Mouse (Mus musculus): ENCODE data around the gene Grip1.

Gene Grip1

DNA sequence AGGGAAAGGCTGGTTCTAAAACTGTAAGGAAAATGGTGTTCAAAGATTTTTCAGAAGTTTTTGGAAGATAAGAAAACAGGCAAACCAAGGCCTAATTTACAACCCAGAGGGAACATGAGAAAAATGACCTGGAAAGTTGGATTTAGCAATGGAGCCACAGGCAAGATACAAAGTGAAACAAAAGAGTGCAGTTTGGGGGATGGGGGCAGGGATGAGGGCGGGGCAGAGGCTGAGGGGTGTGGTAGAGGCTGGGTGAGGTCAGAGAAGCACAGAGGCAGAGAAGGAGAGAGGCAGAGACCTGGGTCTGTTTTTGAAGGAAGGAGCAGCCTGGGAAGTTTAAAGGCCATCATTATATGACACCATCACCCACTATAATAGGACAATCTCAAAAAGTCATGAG, 377.5 kb downstream of the Grip1 start:
- POLR2A ChIA-PET: interaction anchor here in 1 of 4 experiments (0.6 kb wide), 1 partner anchor 17 kb away, joined by 5 read pairs; no protein-coding TSS in a partner anchor
- CTCF ChIA-PET: interaction anchor here in 1 of 4 experiments (0.6 kb wide), 1 partner anchor 701 kb away, joined by 3 read pairs; no protein-coding TSS in a partner anchor

DNA sequence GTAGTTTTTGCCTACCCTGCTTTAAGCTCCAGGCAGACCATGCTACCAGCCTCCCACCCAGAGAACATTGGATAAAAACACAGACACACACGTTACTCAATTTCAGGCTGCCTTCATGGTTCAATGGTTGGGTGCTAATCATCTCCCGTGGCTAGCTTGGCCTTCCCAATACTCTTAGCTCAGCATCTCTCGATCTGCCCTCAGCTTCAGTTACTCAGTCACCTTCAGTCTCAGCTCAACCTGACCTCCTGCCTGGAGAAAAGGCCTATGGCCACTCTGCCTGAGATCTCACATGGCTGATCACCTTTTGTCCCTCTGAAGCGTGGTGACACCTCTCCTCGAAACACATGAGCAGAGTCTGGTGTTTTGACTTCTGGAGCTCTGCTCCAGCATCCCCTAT, 379.7 kb downstream of the Grip1 start:
- ChIA-PET POLR2A (interaction anchor here in 1 of 4 experiments (1.5 kb wide), 1 partner anchor 18 kb away, joined by 3 read pairs; no protein-coding TSS in a partner anchor), CTCF (interaction anchor here (0.6 to 1.4 kb wide), 6 partner anchors 10 to 983 kb away, joined by 3 to 5 read pairs (median 3); no protein-coding TSS in a partner anchor)

DNA sequence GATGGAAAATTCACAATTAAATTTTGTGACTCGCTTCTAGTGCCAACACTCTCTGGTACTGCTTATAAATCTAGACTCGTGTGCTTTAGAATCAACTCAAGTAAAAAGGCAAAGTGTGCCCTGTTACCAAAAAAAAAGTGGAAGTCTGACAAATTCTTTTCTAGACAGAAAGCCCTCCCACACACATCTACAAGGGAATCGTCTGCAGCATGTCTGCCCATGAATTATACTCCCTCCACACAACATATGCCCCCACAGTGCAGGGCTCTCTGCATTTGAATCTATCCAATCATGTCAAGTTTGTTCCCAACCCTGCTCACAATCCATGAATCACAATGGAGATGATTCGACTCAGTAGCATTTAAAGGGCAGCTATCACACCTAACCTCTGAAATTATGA, 380.5 kb downstream of the Grip1 start:
- ChIA-PET POLR2A (interaction anchor here in 1 of 4 experiments (1.5 kb wide), 1 partner anchor 17 kb away, joined by 3 read pairs; no protein-coding TSS in a partner anchor), CTCF (interaction anchor here in 2 of 4 experiments (0.6 to 1.4 kb wide), 3 partner anchors 10 to 437 kb away, joined by 3 read pairs; no protein-coding TSS in a partner anchor)

DNA sequence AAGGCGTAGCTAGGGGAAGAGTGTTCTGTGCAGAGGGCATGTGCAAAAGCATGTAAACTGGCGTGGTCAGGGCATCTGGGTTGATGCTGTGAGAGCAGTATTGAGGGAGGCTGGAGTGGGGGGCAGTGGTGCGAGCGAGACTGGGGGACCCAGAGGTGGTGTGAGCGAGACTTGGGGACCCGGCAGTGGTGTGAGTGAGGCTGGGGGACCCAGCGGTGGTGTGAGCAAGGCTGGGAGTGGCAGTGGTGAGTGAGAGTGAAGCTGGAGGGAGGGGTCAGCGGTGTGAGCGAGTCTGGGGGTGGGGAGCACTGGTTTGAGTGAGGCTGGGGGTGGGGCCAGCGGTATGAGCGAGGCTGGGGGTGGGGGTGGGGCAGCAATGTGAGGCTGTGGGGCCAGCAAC, 386.0 kb downstream of the Grip1 start:
- POLR2A ChIA-PET: interaction anchor here in 2 of 4 experiments (0.6 to 1.2 kb wide), 7 partner anchors 9 to 329 kb away, joined by 3 to 9 read pairs (median 4); no protein-coding TSS in a partner anchor

DNA sequence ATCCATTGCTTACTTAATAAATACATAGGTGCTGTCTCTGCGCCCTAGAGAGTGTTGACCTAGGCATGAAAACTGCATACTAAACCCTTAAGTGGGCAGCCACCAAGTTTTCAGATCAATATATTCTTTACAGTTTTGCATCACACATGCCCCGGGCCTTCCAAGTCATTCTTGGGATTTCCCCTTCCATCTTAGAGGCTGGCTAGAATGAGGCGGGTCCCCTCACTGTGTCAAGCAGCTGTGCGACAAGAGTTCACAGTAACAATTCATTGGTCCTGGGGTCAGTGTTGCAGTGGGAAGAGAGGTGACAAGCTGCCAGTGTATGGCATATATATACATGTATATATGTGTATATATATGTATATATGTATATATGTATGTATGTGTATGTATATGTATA, 388.4 kb downstream of the Grip1 start:
- ChIA-PET POLR2A (no interaction called here), CTCF (no interaction called here)

More for the DNA sequence above, 386.0 kb downstream of the Grip1 start:
- CTCF ChIA-PET: interaction anchor here (0.5 to 1.2 kb wide), 11 partner anchors 23 to 408 kb away, joined by 3 to 16 read pairs (median 4); partner anchors contain the start of gene Irak3 (in 1 of the 4)

DNA sequence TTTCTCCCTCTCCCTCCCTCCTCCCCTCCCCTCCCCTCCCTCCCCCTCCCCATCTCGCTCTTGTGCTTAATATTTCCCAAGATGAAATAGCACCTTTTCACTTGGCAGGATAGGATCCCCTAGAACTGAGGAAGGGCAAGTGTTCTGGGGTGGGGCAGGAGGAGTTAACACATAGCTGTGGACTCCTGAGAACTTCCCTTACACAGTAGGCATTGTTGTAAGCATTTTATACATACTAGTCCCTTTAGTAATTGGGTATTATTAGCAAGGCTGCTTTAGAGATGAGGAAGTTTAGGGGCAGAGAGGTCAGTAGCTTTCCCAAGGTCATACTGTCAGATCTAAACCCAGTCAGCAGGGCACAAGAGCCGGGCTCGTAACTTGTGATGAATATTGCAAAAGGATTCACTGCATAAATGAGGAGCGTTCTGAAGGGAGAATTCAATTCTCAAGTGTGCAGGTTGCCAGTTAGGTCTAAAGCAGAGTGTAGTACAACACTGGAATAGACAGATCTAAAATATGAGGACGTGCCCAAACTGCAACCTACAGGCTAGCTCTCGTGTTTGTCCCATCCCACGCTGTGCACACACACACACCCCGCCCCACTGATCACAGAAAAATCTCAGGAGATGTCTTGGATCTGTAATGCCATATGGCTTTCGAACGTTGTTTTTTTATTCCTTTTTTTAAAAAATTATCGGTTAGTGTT, 392.2 kb downstream of the Grip1 start:
- POLR2A ChIA-PET: no interaction called here

DNA sequence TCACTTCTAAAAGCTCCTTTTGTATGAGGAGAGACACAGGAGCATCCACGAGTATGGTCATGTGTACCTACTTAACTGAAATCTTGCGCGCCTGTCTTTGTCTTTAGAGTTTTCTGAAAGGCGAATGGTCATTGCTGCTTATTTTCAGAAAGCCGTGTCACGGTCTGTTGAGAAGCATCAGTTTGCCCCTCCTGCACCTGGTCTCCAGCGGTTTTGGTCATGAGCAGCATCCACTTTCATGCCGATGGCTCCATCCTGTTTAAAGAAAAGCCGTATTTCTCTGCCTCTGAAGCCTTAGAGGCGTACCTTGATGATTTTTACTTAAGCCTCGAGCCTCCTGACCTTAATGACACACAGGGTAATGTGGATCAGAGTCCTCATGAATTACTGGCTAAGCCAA, 398.0 kb downstream of the Grip1 start:
- POLR2A ChIA-PET: interaction anchor here in 1 of 4 experiments (1.0 kb wide), 1 partner anchor 18 kb away, joined by 3 read pairs; no protein-coding TSS in a partner anchor
- CTCF ChIA-PET: interaction anchor here in 1 of 4 experiments (1.4 kb wide), 1 partner anchor 48 kb away, joined by 5 read pairs; no protein-coding TSS in a partner anchor

More for the DNA sequence above, 392.2 kb downstream of the Grip1 start:
- CTCF ChIA-PET: interaction anchor here in 1 of 4 experiments (0.7 kb wide), 1 partner anchor 518 kb away, joined by 4 read pairs; no protein-coding TSS in a partner anchor

DNA sequence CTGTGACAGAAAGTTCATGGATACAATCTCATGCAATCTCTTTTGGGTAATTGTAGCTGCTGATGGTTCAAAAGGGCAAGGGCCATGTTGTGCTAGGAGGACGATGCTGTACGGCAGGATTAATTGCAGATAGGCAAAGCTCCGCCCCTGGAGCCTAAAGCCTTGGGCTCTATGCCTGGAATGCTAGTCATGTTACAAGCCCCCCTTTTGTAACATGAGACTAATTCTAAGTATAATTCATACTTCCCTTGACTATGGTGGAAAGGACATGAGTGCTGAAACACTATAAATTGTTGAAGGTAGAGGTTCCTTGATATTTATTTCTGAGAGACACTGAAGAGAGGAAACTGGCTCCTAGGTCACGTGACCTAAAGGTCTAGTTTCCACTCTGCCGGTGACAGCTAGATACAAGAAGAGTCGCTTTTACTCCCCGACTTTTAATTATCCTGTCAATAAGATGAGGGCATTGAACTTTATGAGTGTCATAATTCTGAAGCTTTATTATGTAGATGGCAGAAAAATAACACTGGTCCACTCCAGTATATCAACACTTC, 399.0 kb downstream of the Grip1 start:
- CTCF ChIA-PET: interaction anchor here in 1 of 4 experiments (1.4 kb wide), 1 partner anchor 49 kb away, joined by 5 read pairs; no protein-coding TSS in a partner anchor

DNA sequence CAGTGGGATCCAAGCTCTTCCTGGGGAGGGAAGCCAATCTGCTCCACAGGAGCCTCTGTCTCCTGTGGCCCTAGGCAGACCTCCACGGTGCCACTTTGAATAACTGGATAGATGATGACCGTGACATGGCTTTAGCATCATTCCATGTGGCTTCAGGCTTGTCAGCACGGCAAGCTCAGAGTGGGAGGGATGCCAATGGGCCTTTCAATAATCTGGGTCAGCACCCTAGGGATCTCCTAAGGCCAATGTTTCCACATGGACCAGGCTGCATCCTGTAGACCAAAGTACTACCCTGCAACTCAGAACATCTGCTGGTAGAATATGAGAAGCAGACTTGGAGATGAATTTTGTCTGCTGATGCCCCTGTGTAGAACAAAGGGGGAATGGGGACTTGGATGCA, 414.1 kb downstream of the Grip1 start:
- ChIA-PET CTCF (no interaction called here), POLR2A (no interaction called here)

More for the DNA sequence above, 399.0 kb downstream of the Grip1 start:
- POLR2A ChIA-PET: interaction anchor here in 1 of 4 experiments (1.1 kb wide), 1 partner anchor 30 kb away, joined by 3 read pairs; no protein-coding TSS in a partner anchor

DNA sequence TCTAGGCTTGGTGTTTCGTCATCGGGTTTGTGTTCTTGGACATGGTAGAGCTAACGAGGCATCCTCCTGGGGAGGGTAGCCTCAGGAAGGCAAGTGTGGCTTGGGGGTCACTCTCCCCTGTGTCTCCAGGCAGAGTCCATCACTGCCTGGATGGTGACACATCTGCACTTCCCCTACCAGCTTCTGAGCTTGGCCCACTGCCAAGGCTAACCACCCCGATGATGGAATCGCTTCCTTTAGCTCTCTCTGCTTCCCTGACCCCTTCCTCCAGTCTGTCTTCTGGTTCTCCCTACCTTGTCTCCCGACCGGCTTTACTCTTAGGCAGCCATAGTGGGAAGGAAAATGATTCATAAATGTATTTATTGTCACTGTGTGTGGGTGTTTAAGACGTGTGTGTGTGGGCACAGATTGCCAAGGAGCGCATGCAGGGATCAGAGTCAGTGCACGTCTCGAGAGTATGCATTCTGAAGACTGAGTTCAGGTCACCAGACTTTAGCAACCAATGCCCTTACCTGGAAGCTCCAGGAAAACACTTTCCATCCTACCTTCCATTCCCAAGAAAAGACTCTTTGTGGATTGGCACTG, 415.5 kb downstream of the Grip1 start:
- POLR2A ChIA-PET: interaction anchor here in 1 of 4 experiments (0.6 kb wide), 1 partner anchor 1027 kb away, joined by 6 read pairs; no protein-coding TSS in a partner anchor
- CTCF ChIA-PET: interaction anchor here in 2 of 4 experiments (0.6 to 0.9 kb wide), 2 partner anchors 30 to 65 kb away, joined by 3 to 8 read pairs; no protein-coding TSS in a partner anchor

DNA sequence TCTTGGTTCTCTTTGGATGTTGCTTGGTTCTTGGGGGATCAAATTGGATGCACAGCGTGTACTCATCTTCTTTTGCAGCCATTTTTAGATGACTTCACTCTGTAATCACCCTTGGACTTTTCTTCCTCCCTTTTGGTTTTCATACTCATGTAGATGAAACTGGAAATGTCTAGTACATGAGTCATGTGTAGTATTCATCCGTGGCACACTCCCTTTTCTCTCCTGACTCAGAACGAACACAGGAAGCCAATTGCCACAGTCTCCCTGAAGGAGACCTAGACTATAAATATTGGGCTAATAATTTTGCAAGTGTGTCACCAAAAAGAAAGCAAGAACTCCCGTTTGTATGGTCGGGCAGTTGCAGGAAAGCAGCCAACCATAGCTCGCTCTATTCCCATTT, 423.1 kb downstream of the Grip1 start:
- CTCF ChIA-PET: no interaction called here
- POLR2A ChIA-PET: no interaction called here

DNA sequence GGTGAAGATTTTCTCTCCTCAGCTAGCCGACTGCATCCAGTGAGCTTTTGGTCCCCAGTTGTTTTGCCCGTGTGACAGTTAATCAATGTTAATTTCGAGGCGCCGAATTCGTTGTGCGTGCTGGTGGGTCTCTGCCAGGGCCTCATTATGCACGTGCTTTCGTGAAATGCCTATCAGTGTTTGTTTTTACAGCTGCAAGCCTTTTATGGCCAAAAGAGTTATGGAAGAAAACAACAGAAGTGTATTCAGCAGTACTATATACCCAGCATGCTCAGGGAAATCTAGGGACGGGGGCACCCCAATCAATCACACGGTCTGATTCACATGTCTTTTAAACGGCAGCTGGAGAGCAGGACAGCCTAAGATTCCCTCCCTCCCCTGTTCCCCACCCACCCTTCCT, 424.7 kb downstream of the Grip1 start:
- ChIA-PET CTCF (no interaction called here), POLR2A (no interaction called here)

DNA sequence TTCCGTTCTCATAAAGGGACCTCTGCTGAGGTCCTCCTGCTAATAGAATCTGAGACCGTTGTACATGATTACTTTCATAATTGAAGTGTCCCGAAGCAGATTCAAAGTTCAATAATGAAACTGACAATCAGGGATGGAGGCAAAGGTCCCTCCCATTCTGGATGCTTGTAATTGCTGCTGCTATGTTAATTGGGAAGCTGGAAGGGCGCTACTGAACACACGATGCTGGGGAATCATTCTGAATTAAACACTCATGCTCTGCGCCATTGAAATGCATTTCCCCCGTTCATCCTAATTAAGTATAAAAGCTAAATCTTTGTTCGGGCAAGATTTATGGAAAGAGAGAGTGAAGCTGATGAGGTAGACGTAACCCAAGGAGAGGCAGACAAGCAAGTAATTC, 431.0 kb downstream of the Grip1 start:
- ChIA-PET CTCF (interaction anchor here (0.7 to 1.6 kb wide), 9 partner anchors 12 to 319 kb away, joined by 3 to 6 read pairs (median 3); no protein-coding TSS in a partner anchor), POLR2A (interaction anchor here in 1 of 4 experiments (0.7 kb wide), 1 partner anchor 314 kb away, joined by 3 read pairs; no protein-coding TSS in a partner anchor)

DNA sequence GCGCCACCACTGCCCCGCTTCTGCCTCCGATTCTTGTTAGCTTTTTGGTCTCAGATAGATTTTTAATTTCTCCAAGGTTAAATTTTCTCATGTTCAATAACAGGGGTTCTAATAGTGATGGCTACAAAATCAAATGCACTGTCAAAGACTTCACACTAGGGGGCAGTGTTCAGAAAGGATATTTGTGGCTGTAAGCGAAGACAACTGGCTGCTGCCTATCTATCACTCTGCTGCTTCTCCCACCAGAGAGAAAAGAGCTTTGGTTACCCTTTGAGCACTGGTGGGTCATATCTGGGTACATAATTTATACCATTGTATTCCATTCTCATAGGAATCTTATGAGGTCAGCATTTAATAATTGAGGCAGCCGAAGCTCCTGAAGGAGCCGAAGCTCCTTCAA, 431.9 kb downstream of the Grip1 start:
- CTCF ChIA-PET: interaction anchor here (0.5 to 1.6 kb wide), 18 partner anchors 13 to 834 kb away, joined by 3 to 6 read pairs (median 4); no protein-coding TSS in a partner anchor
- POLR2A ChIA-PET: interaction anchor here in 1 of 4 experiments (0.9 kb wide), 1 partner anchor 275 kb away, joined by 4 read pairs; no protein-coding TSS in a partner anchor

DNA sequence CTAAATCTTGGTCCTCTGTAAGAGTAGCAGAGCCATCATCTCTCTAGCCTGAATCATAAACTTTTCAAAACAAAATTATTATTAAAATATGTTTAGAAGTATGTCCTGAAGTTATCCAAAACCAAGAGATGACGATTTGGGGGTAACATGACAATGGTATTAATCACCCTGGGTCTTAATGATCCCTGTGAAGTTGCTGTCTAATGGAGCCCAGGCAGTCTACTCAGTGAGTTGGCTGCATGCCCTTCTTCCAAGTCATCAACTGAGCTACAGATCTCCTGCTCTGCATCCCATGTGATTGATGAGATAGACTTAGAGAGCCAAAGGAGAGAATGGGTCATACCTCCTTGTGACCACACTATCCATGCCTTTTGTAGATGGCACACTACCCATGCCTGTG, 433.1 kb downstream of the Grip1 start:
- ChIA-PET CTCF (no interaction called here), POLR2A (no interaction called here)

DNA sequence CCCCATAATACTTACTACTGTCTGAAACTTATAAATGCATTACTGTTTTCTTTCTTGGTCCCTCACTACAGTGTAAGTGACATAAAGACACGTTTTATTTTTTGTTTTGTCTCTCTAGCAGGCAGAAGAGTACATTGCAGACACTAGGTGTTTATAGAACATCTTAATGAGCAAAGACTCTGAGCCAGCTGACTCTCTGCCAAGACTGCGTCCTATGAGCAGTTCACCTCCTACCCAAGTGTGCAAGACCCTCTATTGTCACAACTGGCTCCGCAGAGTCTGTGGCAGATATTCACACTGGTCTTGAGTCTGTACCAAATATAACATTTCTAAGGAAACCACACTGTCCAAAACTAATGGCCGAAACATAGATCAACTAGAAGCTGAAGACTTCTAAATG, 449.1 kb downstream of the Grip1 start:
- CTCF ChIA-PET: interaction anchor here in 1 of 4 experiments (0.5 kb wide), 1 partner anchor 1630 kb away, joined by 3 read pairs; no protein-coding TSS in a partner anchor

DNA sequence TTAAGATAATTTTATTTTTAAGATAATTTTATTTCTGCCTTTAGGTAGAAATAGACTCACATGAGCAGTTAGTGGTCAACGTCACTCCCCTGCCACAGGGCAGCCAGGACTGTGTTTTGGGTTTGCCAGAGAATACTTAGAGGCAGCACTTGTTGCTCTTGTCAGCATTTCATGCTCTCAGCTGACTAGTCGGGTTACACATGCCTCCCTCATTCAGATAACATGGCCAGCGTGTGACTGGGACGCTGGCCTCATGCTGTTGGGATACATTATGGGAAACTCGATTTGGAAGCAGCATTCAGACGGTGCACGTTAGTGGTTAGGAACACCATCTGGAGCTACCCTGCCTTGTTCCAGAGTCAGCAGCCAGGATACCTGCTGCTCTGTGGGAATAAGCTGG, 453.2 kb downstream of the Grip1 start:
- CTCF ChIA-PET: no interaction called here
- POLR2A ChIA-PET: no interaction called here

More for the DNA sequence above, 449.1 kb downstream of the Grip1 start:
- POLR2A ChIA-PET: no interaction called here

DNA sequence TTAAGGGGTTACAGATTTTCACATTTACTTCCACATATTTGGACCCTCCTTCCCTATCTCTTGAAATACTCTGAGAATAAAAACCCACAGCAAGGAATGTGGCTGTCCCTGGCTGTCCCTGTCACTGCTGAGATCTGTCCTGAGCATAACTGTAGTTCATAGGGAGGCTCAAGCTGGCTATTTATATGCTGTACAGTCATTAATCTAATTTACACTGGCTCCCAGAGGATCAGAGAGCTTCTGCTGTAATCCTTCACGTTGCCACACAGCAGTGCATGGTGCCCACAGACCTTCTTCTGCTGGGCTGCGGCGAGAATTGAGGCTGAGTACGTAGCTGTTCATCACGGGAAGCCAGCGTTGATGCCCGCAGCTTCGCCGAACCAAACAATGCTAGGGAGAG, 464.4 kb downstream of the Grip1 start:
- CTCF ChIA-PET: no interaction called here
- POLR2A ChIA-PET: no interaction called here

DNA sequence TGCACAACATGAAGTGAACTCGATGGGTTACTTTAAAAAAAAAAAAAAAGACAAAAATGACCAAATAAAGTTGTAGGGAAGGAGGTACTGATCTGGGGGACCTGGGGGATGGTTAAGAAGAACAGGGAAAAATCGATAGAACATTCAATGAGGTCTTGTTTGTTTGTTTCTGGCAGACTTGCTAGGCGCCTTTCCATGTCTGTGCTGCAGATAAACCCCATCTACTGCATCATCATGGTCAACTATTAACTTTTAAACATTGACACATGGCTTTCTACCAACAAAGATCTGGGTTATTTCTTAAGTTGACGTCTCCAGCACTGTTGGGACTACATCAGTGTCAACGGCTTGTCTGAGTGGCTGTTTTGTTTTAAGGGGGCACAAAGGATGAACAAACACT, 474.3 kb downstream of the Grip1 start:
- ChIA-PET POLR2A (no interaction called here), CTCF (interaction anchor here in 1 of 4 experiments (0.7 kb wide), 1 partner anchor 16 kb away, joined by 6 read pairs; no protein-coding TSS in a partner anchor)
